Mouse (Mus musculus) T-helper 17 cell (primary cell): ENCODE data around the gene Hyal2.

Experiments used
- in situ Hi-C, 2 experiments: fragments of 300-600 bp; cut with MboI, MseI; formaldehyde crosslinking; loops; 1 replicate in 1 of 2; 2 replicates in 1 of 2; pipeline ENCODE4 v1.15.1; 2025; ENCODE audit warnings: high pct_unique_total_duplicates in 2 of 2

The Hyal2 gene

DNA sequence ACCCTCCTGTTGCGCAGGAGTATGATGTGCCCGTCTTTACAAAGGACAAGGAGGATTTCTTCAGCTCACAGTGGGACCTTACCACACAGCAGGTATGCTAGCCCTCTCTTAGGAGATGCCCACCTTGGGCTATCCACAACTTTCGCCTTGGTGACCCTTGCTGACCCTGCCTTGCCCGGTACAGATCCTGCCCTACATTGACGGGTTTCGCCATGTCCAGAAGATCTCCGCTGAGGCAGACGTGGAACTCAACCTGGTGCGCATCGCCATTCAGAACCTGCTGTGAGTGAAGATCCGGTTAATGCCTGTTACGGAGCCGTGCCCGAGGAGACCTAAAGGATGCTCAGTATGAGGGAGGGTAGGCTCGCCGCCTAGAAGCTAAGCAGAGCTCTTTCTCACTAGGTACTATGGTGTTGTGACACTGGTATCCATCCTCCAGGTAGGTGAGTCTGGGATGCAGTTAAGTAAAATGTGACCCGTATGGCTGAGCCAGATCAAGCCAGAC lies 23.5 kb upstream of the Hyal2 start:
- in situ Hi-C loops: loop anchor here (25.0 kb wide), 2 partner anchors 1357 to 1543 kb away; partner anchors contain the start of genes Ccdc51 (in 1 of the 2), Plxnb1 (in 1 of the 2), Ppm1m (in 1 of the 2) and Tma7 (in 1 of the 2)

DNA sequence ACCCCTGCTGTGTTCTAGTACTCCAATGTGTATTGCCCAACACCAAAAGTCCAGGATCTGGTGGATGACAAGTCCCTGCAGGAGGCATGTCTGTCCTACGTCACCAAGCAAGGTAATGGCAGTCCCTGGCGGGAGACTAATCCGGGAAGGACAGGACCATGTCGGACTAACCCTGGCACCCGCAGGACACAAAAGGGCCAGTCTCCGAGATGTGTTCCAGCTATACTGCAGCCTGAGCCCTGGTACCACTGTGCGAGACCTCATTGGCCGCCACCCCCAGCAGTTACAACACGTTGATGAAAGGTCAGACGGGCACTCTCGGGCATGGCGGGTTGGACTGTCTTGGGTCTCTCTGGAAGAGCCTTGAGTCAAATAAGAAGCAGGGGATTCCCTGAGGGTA lies 23.0 kb upstream of the Hyal2 start:
- in situ Hi-C loops: loop anchor here (25.0 kb wide), 2 partner anchors 1357 to 1543 kb away; partner anchors contain the start of genes Ccdc51 (in 1 of the 2), Plxnb1 (in 1 of the 2), Ppm1m (in 1 of the 2) and Tma7 (in 1 of the 2)

DNA sequence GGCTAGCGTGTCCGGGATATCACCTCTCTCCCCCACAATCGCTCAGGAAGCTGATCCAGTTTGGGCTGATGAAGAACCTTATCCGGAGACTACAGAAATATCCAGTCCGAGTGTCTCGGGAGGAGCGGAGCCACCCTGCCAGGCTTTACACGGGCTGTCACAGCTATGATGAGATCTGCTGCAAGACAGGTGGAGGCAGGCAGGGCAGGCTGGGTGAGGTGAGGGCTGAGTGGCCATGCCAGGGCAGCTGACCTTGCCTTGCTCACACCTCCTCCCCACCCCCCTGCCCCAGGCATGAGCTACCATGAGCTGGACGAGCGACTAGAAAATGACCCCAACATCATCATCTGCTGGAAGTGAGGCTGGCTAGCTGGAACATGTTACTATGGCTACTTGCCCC lies 22.5 kb upstream of the Hyal2 start:
- in situ Hi-C loops: loop anchor here (25.0 kb wide), 2 partner anchors 1358 to 1542 kb away; partner anchors contain the start of genes Ccdc51 (in 1 of the 2), Plxnb1 (in 1 of the 2), Ppm1m (in 1 of the 2) and Tma7 (in 1 of the 2)

DNA sequence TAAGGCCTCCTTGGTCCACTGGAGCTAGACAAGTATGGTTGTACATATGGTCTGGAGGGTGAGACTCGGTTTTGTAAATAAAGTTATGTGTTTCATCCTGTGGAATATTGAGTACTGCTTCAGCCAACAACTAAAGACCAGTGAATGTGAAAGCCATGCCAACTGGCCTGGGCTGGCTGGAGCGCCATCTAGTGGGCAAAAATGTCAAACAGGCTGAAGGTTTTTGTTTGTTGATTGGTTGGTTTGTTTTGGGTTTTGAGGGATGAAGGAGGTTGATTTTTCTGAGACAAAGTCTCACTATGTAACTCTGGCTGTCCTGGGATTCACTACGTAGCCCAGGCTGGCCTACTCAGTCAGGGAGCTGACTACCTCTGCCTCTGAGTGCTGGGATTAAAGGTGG lies 22.1 kb upstream of the Hyal2 start:
- in situ Hi-C loops: loop anchor here (25.0 kb wide), 2 partner anchors 1358 to 1542 kb away; partner anchors contain the start of genes Ccdc51 (in 1 of the 2), Plxnb1 (in 1 of the 2), Ppm1m (in 1 of the 2) and Tma7 (in 1 of the 2)

DNA sequence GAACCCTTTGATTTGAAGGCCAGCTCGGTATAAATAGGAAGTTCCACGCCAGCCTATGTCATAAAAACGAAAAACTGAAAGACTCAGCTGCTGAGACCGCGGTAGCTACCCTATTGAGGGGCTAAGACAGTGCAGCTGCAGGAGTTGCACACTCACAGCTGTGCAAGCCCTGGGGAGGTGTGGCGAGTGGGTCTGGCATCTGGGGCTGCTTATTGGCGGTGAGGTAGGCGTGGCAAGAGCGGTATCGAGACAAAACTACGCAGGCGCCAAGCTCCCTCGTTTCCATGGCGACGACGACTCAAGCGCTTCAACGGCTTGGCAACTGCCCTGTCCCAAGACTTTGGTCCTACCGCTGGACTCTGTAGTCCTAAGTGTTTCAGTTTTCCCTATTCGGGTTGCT lies 20.7 kb upstream of the Hyal2 start, which contains the start of gene Zmynd10:
Gene Zmynd10 (plus strand): TSS at position 273 of the 400 bp plus-strand sequence.
- in situ Hi-C loops: loop anchor here (25.0 kb wide), 2 partner anchors 1360 to 1540 kb away; partner anchors contain the start of genes Ccdc51 (in 1 of the 2), Plxnb1 (in 1 of the 2), Ppm1m (in 1 of the 2) and Tma7 (in 1 of the 2)

DNA sequence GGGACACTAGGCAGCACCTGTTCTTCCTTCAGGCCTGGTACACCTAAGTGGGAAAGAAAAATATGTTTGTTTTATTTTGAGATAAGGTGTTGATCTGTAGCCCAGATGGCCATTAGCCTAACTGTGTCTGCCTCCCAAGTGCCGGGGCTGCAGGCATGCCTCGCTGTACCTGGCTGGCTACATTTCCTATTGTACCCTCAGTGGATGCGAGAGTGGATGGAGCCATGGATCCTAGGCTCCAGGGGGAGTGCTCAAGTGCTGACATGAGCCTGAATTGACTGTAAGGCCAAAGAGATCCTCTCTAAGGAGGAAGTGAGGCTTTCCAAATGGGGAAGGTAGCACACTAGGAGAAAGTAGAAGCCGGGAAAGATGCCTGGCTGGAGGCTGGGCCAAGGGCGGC lies 19.8 kb upstream of the Hyal2 start:
- in situ Hi-C loops: loop anchor here (25.0 kb wide), 2 partner anchors 1361 to 1539 kb away; partner anchors contain the start of genes Ccdc51 (in 1 of the 2), Plxnb1 (in 1 of the 2), Ppm1m (in 1 of the 2) and Tma7 (in 1 of the 2)

DNA sequence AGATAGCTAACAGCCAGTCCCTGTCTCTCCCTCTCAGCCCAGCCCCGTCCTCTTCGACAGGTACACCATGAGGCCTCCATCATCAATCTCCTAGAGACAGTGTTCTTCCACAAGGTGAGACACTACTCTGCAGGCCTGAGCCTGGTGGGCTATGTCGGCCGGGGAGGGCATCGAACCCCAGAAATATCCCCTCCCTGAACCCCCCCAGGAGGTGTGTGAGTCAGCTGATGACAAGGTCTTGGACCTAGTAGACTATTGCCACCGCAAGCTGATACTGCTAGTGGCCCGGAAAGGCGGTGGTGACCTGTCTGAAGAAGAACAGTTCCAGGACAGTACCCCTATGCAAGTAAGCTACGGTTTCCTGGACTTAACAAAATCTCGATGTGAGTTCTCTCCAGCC lies 18.9 kb upstream of the Hyal2 start:
- in situ Hi-C loops: loop anchor here (25.0 kb wide), 2 partner anchors 1362 to 1538 kb away; partner anchors contain the start of genes Ccdc51 (in 1 of the 2), Plxnb1 (in 1 of the 2), Ppm1m (in 1 of the 2) and Tma7 (in 1 of the 2)

DNA sequence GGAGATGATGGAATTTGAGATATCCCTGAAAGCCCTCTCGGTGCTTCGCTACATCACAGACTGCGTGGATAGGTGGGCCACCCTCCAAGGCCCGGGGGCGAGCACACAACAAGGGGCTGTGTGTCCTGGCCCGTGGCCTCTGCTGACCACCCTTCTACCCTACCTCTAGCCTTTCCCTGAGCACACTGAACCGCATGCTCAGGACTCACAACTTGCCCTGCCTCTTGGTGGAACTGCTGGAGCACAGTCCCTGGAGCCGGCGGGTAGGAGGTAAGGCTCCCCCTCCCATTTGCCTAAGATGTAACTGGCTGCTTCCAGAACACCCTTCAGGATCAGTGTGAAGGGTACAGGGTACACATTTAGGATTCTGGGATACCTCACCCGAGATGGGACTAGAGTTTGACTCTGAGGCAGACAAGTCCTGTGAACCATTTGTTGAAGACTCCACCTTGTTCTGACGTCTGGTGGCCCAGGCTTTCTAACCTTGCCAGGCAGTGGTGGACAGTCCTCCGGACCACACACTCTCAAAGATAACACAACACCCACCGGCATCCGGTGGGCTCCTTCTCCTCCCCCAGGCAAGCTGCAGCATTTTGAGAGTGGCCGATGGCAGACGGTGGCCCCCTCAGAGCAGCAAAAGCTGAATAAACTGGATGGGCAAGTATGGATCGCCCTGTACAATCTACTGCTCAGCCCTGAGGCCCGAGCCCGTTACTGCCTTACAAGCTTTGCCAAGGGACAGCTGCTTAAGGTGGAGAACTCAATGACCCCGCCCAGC lies 18.3 kb upstream of the Hyal2 start:
- in situ Hi-C loops: loop anchor here (5.0 to 25.0 kb wide), 5 partner anchors 78 to 1538 kb away; partner anchors contain the start of genes Ccdc51 (in 1 of the 2), Pcbp4 (in 1 of the 2), Plxnb1 (in 1 of the 2) and Ppm1m (in 1 of the 2)

DNA sequence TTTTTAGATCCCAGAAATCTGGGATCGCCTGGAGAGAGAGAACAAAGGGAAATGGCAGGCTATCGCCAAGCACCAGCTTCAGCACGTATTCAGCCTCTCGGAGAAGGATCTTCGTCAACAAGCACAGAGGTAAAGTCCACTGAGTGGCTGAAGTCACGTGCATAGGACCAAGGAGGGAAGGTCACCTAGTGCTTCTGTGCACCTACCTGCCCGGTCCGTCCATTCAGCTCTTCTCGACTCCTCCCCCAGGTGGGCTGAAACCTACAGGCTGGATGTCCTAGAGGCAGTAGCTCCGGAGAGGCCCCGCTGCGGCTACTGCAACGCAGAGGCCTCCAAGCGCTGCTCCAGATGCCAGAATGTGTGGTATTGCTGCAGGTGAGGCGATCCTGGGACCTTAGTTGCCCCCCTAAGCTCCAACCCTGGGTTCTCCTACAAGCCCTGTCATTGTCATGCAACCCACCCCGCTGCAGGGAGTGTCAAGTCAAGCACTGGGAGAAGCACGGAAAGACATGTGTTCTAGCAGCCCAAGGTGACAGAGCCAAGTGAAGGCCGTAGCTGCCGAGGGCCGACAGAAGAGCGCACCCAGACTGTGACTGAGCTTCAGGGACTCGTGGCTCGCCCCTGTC lies 17.1 kb upstream of the Hyal2 start:
- in situ Hi-C loops: loop anchor here (5.0 to 10.0 kb wide), 3 partner anchors 77 to 1504 kb away; partner anchors contain the start of genes Pcbp4 (in 1 of the 2) and Trex1 (in 1 of the 2)

DNA sequence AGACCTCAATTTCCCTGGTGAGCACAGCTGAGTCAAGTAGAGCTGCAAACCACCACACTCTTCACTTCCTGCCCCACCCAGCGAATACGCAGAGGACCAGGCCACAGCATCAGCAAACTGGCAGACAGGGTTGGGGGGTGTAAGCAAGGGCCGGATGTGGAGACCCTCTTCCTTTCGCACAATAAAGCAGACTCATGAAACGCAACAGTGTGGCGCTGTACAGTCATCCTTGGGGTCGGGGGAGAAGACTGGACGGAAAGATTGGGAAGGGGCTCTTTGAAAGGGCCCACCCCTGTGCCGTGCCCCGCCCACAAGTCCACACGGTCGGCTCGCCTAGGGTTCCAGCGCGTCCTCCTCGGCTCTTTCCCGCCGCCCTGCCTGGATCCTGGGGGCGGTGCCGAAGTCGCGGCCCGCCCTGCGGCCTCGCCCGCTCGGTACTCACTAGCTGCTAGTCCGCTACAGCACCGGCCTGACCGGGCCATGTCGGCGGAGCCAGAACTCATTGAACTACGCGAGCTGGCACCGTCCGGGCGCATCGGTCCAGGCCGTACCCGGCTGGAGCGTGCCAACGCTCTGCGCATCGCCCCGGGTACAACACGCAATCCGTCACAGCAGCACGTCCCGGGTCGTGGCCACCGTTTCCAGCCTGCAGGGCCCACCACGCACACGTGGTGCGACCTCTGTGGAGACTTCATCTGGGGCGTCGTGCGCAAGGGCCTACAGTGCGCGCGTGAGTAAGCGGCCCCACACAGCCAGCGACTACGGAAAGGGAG lies 16.4 kb upstream of the Hyal2 start, which contains the start of gene Rassf1:
Gene Rassf1 (plus strand): TSS at position 439 of the 773 bp plus-strand sequence.
- in situ Hi-C loops: loop anchor here (5.0 to 10.0 kb wide), 3 partner anchors 76 to 1503 kb away; partner anchors contain the start of genes Pcbp4 (in 1 of the 2) and Trex1 (in 1 of the 2)

DNA sequence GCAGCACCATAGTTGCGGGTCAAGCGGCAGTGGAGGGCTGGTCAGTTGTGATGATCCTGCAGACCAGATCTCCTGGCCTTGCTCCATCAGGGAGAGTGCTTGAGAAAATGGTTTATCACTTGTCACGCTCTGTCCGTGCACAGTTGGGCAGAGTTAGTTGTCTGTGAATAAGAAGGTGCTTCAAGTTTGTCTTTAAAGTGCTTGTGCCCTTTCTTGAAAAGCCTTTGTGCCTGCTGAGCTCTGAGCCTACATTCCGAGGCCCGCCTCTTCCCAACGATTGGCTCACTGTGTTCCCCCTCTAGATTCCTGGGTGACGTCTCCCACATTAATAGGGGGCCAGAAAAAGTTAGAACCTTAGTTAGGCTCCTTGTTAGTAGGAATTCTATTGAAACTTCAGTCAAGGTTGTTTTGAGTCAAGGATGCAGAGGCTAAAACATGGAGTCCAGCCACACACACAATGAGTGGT lies 15.8 kb upstream of the Hyal2 start:
- in situ Hi-C loops: loop anchor here (5.0 to 10.0 kb wide), 3 partner anchors 75 to 1503 kb away; partner anchors contain the start of genes Pcbp4 (in 1 of the 2) and Trex1 (in 1 of the 2)

DNA sequence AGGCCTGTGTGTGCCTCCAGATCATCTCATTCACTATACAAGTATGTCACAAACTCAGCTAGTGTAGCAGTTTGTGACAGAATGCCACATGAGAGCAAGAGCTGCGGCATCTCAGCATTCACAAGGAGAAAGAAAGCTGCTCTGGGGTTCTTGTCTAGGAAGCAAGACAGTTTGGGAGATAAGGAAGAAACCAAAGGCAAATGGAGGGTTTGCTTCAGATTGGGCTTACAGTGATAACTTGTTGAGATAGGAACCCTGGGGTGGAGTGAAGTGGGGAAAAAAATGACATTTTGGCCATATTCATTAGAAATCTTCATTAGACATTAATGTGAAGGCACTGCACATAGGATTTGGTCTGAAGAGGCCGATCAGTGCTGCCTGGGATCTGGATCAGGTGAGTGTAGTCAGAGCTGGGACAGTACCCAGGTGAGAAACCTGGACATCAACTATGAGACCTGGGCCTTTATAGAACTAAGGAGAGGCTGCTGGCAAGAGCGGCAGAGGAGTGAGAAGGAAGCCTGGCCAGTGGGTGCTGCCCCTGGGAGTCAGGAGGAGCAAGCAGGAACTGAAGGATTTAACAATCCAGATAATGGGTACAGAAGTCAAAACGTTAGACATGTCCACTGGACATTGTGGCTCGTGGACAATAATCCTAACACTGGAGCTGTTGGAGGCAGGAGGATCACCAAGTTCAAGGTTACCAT lies 14.9 kb upstream of the Hyal2 start:
- in situ Hi-C loops: loop anchor here (5.0 to 10.0 kb wide), 3 partner anchors 74 to 1502 kb away; partner anchors contain the start of genes Pcbp4 (in 1 of the 2) and Trex1 (in 1 of the 2)

DNA sequence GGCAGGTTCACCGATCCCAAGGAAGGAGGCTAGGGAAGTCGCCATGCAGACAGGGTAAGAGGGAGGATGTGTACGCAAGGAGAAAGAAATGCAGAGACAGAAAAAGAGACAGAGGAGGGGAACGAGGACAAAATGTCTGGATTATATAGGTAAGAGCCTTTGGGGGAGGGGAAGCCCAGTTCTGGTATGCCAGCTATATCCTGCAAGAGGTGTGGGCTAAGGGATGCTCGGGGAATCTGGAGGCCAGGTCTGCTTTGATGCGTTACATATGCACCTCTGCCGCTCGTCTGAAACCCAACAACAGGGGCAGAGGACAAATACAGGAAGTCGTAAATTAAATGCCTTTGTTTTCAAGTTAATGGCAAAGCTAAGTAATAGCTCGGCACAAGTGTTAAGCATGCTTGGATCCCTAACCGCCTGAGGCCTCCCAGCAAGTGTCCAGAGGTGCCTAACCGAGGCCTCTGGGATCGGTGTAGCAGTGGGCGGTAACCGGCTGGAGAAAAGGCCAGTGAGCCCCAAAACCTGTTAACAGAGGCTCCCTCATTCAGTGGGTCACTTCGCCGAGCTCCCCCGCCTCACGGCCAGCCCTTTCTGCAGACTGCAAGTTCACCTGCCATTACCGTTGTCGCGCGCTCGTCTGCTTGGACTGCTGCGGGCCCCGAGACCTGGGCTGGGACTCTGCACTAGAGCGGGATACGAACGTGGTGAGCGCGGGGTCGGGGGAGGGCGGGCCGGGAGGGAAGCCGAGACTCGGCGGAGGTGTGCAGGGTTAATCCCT lies 14.0 kb upstream of the Hyal2 start:
- in situ Hi-C loops: loop anchor here (5.0 to 10.0 kb wide), 3 partner anchors 74 to 1501 kb away; partner anchors contain the start of genes Pcbp4 (in 1 of the 2) and Trex1 (in 1 of the 2)

DNA sequence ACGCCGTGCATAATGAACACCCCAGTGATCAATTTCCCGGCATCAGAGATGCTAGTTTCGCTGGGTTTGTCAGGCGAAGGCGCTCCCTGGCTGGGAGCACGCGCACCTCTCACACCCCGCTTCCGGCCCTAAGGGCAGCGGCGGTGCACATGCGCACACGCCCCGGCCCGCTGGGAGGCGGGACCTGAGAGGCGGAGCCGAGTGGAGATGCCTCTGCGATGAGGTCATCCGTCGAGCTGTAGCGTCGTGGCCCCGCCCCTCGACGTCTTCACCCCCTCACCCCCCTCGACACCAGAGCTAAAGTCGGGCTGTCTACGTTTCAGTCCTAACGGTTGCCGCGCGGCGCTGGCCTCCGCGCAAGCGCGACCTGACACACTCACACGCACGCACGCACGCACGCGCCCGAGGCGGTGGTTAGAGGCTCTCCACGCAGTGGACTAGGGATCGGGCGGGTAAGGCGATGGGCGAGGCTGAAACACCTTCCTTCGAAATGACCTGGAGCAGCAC lies 13.4 kb upstream of the Hyal2 start:
- in situ Hi-C loops: loop anchor here (5.0 to 10.0 kb wide), 3 partner anchors 73 to 1500 kb away; partner anchors contain the start of genes Pcbp4 (in 1 of the 2) and Trex1 (in 1 of the 2)

DNA sequence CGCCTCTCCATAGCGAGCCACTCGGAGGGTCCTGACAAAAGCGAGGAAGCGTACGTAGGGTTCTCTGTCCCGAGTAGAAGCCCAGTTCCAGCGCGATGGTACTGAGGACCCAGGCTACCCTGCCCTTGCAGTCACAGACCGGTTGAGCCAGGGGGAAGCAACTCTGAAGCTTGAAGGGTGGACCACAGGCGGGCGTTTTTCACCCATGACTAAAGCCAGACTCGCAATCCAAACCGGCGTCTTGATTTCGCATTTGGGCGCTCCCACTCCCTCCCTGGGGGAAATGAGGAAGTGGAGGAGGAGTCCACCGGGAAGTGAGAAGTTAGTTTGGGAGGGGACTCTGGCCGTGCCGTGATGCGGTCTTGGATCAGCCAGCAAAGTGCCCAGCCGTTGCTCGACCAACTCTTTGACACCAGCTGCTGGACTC lies 12.7 kb upstream of the Hyal2 start:
- in situ Hi-C loops: loop anchor here (10.0 kb wide), 2 partner anchors 1100 to 1500 kb away; partner anchors contain the start of genes Pcbp4 (in 1 of the 2) and Trex1 (in 1 of the 2)

DNA sequence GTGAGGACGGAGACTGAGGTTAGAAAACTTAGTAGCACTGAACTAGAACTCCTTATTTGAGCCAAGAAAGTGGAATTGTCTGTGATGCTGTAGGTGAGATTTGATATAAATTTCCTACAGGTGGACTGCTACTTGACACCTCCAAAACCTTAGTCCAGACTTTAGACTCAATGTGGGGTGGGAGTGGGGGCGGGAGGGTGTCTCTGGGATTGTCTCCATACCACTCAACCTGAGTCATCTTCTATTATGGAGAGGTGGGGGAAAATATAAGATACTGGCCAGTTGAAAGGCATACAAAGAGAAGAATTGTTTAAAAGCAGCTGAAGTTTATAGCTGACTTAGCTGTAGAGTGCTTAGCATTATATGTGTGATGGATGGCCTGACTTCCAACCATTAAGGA lies 12.0 kb upstream of the Hyal2 start:
- in situ Hi-C loops: loop anchor here (10.0 kb wide), 2 partner anchors 1101 to 1499 kb away; partner anchors contain the start of genes Pcbp4 (in 1 of the 2) and Trex1 (in 1 of the 2)

DNA sequence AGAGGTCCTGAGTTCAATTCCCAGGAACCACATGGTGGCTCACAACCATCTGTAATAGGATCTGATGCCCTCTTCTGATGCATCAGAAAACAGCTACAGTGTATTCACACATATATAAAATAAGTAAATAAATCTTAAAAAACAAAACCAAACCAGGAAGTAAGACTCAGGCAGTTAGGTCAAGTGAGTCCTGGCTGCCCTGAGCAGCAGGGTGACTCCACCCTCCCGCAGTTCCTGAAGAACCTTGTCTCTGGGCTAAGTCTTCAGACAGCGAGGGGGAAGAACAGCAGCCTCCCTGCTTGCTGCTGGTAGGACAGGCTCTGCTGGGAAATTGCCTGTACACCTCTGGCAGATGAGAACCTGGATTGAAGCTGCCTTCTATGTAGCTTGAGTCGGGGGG lies 11.4 kb upstream of the Hyal2 start:
- in situ Hi-C loops: loop anchor here (10.0 kb wide), 2 partner anchors 1102 to 1498 kb away; partner anchors contain the start of genes Pcbp4 (in 1 of the 2) and Trex1 (in 1 of the 2)
